Mouse (Mus musculus): ENCODE data around the gene Hist1h2an. TPM values are rescaled to one million over a fixed set of nuclear protein-coding genes. Genes with fewer than 3 reads are reported as not detected.
A peak's percentile ranks its signal among the peaks of the same experiment; 100 is the strongest.
"Not testable (repeated sequence)": the region's sequence is repeated elsewhere in the genome, so short reads cannot be mapped to it uniquely, and the experiment has no call there.

Hist1h2an gene
- 2.3 and 3.2 TPM in 2 replicates for polyA plus RNA-seq (2015; fragmentation: Nextera tagmentation; extraction: Ambion mirVana)

GRCm38 (mm10) chr13:21786899-21787629 lies at the start of gene Hist1h2an, which contains the start of gene Hist1h2bp:
Gene Hist1h2an (minus strand): TSS chr13:21787218.
Gene Hist1h2bp (plus strand): TSS chr13:21787461.
- peak; percentile 92 for ATAC-seq (replicated peaks; ENCODE audit: insufficient number of reproducible peaks, insufficient read depth, low FRiP score, low read depth)

DNA sequence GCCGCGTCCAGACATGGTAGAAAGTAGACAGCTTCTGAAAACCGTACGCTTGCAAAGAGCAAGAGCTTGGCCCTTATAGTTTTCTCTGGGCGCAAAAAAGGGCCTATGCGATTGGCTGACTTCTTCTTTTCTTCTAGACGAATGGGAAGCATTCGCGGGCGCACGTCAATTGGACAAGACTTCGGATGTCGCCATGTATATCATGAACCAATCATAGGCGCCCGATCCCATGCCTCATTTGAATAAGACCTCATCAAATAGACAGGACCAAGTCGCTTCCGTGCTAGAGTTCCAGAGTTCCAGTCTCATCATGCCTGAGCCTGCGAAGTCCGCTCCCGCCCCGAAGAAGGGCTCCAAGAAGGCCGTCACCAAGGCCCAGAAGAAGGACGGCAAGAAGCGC lies 46.4 kb upstream of the Hist1h2an start, which contains the start of the genes Hist1h2ap and Hist1h2br:
TSS of gene Hist1h2ap (minus strand) at position 47 of the 400 bp plus-strand sequence.
TSS of gene Hist1h2br (plus strand) at position 283 of the 400 bp plus-strand sequence.
- H3K4me1 ChIP-seq (replicated peaks); H3K27me3 ChIP-seq; H3K36me3 ChIP-seq; H3K4me2 ChIP-seq; H3K27ac ChIP-seq; H3K9me3 ChIP-seq (replicated peaks); H3K4me3 ChIP-seq; H3K9ac ChIP-seq: not testable (repeated sequence)
- WGBS: no CpG with 5 or more reads among the region's 24 CpGs
- peak; percentile 94 for ATAC-seq (replicated peaks; ENCODE audit: insufficient number of reproducible peaks, insufficient read depth, low FRiP score, low read depth)

More at GRCm38 (mm10) chr13:21786899-21787629, at the start of gene Hist1h2an, which contains the start of gene Hist1h2bp:
- under 1% methylated on average over 44 of the region's 63 CpGs for WGBS
- Histone ChIP-seq H3K4me1 (replicated peaks) (peaks cover 37% of the 10 kb centered on the region), H3K9ac (peak within 1 kb of the TSS; percentile 54), H3K4me3 (peak within 1 kb of the TSS; percentile 46), H3K4me2 (peak within 1 kb of the TSS; percentile 64), H3K27ac (peak within 1 kb of the TSS; percentile 83)
- not testable (repeated sequence) for H3K36me3 ChIP-seq; H3K27me3 ChIP-seq; H3K9me3 ChIP-seq (replicated peaks)

DNA sequence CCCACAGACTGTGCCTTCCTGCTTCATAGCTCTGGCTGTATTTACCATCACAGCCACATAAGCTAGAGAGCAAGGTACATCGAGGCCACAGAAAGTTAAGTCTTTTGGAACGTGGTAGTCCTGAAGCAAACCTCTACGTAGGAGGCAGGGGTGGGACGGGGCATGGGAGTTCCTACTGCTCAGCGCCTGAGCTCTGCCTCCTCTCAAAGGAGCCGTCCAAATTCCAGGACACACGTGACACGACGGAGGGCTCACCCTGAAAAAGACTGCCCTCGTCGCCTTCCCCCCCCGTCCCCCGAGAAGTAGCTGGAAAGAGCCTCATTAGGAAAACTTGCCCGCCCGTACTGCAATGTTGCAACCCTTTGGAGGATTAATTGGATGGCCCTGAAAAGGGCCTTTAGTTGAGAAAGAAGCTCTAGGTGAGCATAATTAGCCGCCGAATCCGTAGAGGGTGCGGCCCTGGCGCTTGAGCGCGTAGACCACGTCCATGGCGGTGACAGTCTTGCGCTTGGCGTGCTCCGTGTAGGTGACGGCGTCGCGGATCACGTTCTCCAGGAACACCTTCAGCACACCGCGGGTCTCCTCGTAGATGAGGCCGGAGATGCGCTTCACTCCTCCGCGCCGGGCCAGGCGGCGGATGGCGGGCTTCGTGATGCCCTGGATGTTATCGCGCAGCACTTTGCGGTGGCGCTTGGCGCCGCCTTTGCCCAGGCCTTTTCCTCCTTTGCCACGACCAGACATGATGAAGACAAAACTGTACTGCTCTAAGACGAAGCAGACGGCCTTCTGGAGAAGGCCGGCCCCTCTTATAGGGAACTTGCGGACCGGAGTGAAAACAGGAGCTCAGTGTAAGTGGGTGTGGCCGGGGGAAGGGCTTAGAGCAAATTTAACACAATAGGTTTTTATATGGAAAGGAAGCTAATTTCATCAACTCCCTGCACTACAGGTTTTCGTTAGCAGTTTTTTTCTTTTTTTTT lies 44.7 kb upstream of the Hist1h2an start, which contains the start of gene Hist1h4n:
TSS of gene Hist1h4n (minus strand) at position 779 of the 977 bp plus-strand sequence.
- H3K9me3 ChIP-seq (replicated peaks); H3K4me1 ChIP-seq (replicated peaks); H3K9ac ChIP-seq; H3K36me3 ChIP-seq; H3K27ac ChIP-seq; H3K27me3 ChIP-seq: not testable (repeated sequence)
- H3K4me2 ChIP-seq: peak within 1 kb of the TSS; percentile 52
- peak; percentile 79 for ATAC-seq (replicated peaks; ENCODE audit: insufficient number of reproducible peaks, insufficient read depth, low FRiP score, low read depth)
- peak within 1 kb of the TSS; percentile 27; the same call in 1 of the 2 replicates for H3K4me3 ChIP-seq
- under 1% methylated on average over 28 of the region's 58 CpGs for WGBS

DNA sequence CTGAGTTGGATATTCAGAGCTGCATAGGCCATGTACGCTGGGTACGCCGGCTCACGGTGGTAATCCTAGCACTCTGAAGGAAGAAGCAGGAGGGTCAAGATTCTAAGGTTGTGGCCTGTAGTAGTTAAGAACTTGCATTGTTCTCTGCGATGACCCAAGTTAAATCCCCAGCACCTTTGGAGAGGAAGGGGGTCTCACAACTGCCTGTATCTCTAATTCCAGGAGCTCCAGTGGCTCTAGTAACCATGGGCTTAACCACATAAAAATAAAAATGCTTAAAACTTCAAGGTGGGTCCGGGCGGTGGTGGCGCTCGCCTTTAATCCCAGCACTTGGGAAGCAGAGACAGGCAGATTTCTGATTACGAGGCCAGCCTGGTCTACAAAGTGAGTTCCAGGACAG lies 43.3 kb upstream of the Hist1h2an start:
- no peak overlapping the region for H3K9ac ChIP-seq
- no peak for ATAC-seq (replicated peaks; ENCODE audit: insufficient number of reproducible peaks, insufficient read depth, low FRiP score, low read depth)
- no peaks in the 10 kb centered on the region for H3K4me1 ChIP-seq (replicated peaks)
- H3K9me3 ChIP-seq (replicated peaks): no peaks in the 10 kb centered on the region
- H3K36me3 ChIP-seq: no peaks in the 10 kb centered on the region
- H3K4me3 ChIP-seq: no peak overlapping the region
- H3K27ac ChIP-seq: no peak overlapping the region
- H3K4me2 ChIP-seq: no peak overlapping the region
- 88% methylated on average over 10 of the region's 10 CpGs for WGBS
- H3K27me3 ChIP-seq: no peaks in the 10 kb centered on the region

DNA sequence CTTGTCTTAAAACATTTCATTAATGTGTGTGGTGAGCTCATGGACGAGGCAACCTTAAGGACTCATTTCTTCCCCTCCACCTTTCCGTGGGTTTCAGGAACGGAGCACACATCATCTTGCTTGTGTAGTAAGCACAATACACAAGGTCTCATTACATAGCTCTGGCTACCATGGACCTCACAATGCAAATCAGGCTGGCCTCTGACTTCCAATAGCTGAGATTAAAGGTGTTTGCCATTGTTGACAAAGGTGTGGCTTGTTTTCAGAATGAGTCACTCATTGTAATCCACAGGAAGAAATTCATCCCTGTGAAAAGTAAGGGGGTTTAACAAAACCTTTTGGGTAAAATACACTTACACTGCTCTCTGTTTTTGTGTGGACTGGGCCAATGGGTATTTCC lies 41.5 kb upstream of the Hist1h2an start:
- Histone ChIP-seq H3K36me3 (no peaks in the 10 kb centered on the region), H3K9ac (no peak overlapping the region), H3K4me1 (replicated peaks) (no peaks in the 10 kb centered on the region), H3K4me3 (no peak overlapping the region), H3K4me2 (no peak overlapping the region), H3K9me3 (replicated peaks) (no peaks in the 10 kb centered on the region), H3K27ac (no peak overlapping the region), H3K27me3 (no peaks in the 10 kb centered on the region)
- ATAC-seq (replicated peaks; ENCODE audit: insufficient number of reproducible peaks, insufficient read depth, low FRiP score, low read depth): no peak
- 80% methylated on average over 3 of the region's 3 CpGs for WGBS

DNA sequence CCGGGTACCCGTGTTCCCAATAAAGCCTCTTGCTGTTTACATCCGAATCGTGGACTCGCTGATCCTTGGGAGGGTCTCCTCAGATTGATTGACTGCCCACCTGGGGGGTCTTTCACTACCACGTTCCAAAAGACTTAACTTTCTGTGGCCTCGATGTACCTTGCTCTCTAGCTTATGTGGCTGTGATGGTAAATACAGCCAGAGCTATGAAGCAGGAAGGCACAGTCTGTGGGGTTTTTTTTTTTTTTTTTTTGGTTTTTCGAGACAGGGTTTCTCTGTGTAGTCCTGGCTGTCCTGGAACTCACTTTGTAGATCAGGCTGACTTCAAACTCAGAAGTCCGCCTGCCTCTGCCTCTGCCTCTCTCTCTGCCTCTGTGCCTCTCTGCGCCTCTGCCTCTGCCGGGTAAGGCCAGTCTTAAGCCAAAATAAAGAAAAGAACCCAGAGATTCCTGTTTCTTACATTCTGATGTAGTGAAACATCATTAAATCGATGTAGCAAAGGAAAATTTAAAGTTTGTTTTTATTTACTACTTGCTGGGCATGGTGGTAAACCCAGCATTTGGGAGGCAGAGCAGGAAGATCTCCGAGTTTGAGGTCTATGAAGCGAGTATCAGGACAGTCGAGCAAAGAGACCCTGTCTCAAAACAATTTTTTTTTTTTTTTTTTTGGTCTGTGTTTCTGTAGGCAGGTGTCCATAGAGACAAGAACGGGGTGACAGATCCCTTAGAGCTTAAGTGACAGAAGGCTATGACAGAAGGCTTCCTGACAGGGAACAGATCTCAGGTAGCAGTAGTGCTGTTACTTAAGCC lies 33.3 kb upstream of the Hist1h2an start:
- not testable (repeated sequence) for H3K9ac ChIP-seq; H3K4me1 ChIP-seq (replicated peaks); H3K27ac ChIP-seq; H3K4me2 ChIP-seq; ATAC-seq (replicated peaks; ENCODE audit: insufficient number of reproducible peaks, insufficient read depth, low FRiP score, low read depth); H3K9me3 ChIP-seq (replicated peaks); H3K4me3 ChIP-seq; H3K36me3 ChIP-seq; H3K27me3 ChIP-seq
- 77% methylated on average over 6 of the region's 16 CpGs for WGBS

DNA sequence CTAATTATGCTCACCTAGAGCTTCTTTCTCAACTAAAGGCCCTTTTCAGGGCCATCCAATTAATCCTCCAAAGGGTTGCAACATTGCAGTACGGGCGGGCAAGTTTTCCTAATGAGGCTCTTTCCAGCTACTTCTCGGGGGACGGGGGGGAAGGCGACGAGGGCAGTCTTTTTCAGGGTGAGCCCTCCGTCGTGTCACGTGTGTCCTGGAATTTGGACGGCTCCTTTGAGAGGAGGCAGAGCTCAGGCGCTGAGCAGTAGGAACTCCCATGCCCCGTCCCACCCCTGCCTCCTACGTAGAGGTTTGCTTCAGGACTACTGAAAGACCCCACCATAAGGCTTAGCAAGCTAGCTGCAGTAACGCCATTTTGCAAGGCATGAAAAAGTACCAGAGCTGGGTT lies 25.1 kb upstream of the Hist1h2an start:
- not testable (repeated sequence) for H3K9ac ChIP-seq; H3K4me1 ChIP-seq (replicated peaks); H3K9me3 ChIP-seq (replicated peaks); H3K36me3 ChIP-seq; H3K27me3 ChIP-seq
- WGBS: 0% methylated on average over 14 of the region's 14 CpGs
- Histone ChIP-seq H3K4me3 (0 out of 2 replicates have a peak overlapping the region, but pooled peaks have one; percentile 24), H3K27ac (peak overlapping the region; percentile 37; the same call in 1 of the 2 replicates), H3K4me2 (peak overlapping the region; percentile 48)
- peak; percentile 27; the same call in 1 of the 2 replicates for ATAC-seq (replicated peaks; ENCODE audit: insufficient number of reproducible peaks, insufficient read depth, low FRiP score, low read depth)

GRCm38 (mm10) chr13:21811539-21811938 lies 24.5 kb upstream of the Hist1h2an start, which contains the start of gene Hist1h4m:
Gene Hist1h4m (plus strand): TSS chr13:21811746.
- peak within 1 kb of the TSS; percentile 37; the same call in 1 of the 2 replicates for H3K27ac ChIP-seq
- H3K9ac ChIP-seq; H3K9me3 ChIP-seq (replicated peaks); H3K36me3 ChIP-seq; H3K4me1 ChIP-seq (replicated peaks); H3K27me3 ChIP-seq: not testable (repeated sequence)
- H3K4me3 ChIP-seq: 0 out of 2 replicates have a peak within 1 kb of the TSS, but pooled peaks have one; percentile 24
- H3K4me2 ChIP-seq: peak within 1 kb of the TSS; percentile 48
- WGBS: no CpG with 5 or more reads among the region's 24 CpGs
- ATAC-seq (replicated peaks; ENCODE audit: insufficient number of reproducible peaks, insufficient read depth, low FRiP score, low read depth): peak; percentile 62

DNA sequence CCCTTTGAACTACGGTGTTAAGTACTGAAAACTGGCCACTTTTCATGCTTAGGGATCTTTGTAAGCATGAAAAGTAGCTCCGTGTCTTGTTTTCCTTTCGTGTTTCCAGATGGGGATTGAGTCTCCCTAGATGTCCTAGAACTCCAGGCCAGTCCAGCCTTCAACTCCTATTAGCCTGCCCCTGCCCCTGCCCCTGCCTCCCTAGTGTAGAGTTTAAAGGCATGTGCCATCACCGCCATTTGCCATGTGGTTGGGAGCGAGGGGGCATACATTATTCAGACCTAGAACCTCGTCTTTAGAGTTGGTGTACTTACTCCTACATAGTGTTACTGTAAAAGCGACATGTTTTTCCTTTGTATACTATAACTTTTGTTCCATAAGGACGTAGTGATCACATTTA lies 24.1 kb upstream of the Hist1h2an start:
- not testable (repeated sequence) for H3K4me3 ChIP-seq; H3K27me3 ChIP-seq; ATAC-seq (replicated peaks; ENCODE audit: insufficient number of reproducible peaks, insufficient read depth, low FRiP score, low read depth); H3K27ac ChIP-seq; H3K36me3 ChIP-seq; H3K4me1 ChIP-seq (replicated peaks); H3K9ac ChIP-seq; H3K4me2 ChIP-seq; H3K9me3 ChIP-seq (replicated peaks)
- WGBS: no CpG with 5 or more reads among the region's 8 CpGs

GRCm38 (mm10) chr13:21810073-21810472 lies 23.1 kb upstream of the Hist1h2an start, which contains the start of the genes Hist1h2bq and Hist1h2ao:
Gene Hist1h2bq (minus strand): TSS chr13:21810197.
Gene Hist1h2ao (plus strand): TSS chr13:21810465.
- H3K27ac ChIP-seq; H3K4me3 ChIP-seq; H3K4me1 ChIP-seq (replicated peaks); H3K36me3 ChIP-seq; H3K27me3 ChIP-seq; H3K9me3 ChIP-seq (replicated peaks); H3K9ac ChIP-seq; H3K4me2 ChIP-seq: not testable (repeated sequence)
- WGBS: no CpG with 5 or more reads among the region's 23 CpGs
- ATAC-seq (replicated peaks; ENCODE audit: insufficient number of reproducible peaks, insufficient read depth, low FRiP score, low read depth): peak; percentile 95
